Mouse (Mus musculus) frontal cortex, postnatal 25 days (tissue): ENCODE measurements around the gene Ptprm.

ENCODE experiments used
- DNase-seq, 2 experiments: peaks; one replicate each; pipeline ENCODE4 v3.0.0; 2022; ENCODE audit warnings: low spot score in 2 of 2

The Ptprm gene

DNA sequence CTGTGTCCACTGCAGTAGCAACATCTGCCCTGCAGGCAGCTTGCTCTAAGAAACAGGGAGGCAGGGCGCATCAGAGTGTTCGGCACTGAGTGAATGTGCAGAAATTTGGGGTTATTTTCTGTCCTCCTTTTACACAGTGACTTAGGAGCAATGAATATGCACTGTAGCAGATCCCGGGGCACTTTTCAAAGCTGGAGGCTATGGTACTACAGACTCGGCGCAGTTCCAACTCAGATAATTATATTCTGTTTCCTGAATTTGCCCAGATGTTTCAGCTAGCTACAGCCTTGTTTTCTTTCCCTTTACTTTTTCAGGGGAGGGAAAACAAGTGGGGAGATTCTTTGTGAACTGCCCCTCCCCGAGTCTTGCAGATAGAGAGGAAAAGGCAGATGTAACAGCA lies 281.1 kb downstream of the Ptprm start:
- no peak for DNase-seq

DNA sequence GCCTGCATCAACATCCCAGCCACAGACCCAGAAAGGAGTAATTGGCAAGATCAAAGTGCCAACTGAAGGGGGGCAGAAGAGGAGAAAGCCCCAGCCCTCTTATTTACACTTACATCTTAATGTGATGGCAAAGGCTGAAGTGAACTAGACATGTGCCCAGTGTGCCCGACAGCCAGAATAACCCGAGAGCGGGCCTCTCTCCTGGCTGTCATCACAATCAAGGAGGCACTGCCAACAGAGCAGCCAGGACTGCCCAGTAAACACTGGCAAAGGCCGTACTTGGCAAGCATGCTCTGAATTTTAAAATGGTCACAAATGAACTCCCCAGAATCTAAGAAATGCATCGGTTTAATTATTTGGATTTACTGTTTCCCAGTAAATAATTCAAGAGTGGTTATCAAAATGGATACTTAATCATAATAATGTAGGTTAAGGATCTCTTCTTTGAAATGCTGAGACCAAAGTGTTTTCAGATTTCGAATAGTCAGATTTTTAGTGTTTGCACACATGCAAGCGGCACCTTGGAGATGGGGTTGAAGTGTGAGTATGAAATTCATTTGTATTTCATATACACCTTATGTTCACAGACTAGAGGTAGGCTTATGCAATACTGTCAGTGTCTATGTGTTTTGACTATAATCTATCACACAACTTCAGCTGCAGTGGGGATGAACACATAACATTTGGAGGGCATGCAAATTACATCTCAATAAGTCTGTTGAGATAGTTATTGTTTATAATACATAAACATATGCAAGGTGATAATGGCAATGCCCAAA lies 282.8 kb downstream of the Ptprm start:
- no peak for DNase-seq

DNA sequence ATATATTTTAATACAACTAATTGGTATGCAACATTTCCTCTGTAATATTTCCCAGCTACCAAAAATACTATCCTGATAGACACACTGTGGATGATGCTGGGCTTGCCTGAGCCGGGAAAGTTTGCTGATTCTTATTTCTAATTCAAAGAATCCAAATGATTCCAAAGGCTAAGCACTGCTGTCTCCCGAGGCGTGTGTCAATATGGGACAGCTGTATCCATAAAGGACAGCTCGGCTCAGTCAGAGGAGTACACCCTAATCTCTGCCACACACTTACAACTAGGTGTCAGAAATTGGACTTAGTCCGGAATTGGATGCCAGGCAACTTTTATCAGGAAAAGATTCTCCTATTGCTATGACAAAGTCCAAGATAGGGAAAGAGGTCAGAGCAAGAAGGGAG lies 290.6 kb downstream of the Ptprm start:
- no peak for DNase-seq

DNA sequence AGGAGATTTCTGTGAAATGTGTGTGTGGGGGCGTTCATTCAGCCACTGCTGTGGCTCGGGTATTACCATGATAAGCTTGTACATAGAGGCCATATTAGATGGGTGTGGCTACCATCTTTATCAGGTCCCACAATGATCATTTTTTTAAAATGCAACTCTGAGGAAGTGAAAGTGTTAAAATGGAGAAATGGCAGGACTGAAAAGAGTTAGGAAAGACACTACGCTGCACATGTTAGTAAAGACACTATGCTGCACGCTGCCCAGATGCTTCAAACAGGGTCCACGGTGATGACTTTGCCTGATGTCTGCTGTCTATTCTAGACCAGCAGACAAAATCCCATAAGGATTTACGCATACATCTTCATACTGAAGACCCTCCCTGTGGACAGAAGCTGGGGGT lies 298.6 kb downstream of the Ptprm start:
- DNase-seq: no peak

DNA sequence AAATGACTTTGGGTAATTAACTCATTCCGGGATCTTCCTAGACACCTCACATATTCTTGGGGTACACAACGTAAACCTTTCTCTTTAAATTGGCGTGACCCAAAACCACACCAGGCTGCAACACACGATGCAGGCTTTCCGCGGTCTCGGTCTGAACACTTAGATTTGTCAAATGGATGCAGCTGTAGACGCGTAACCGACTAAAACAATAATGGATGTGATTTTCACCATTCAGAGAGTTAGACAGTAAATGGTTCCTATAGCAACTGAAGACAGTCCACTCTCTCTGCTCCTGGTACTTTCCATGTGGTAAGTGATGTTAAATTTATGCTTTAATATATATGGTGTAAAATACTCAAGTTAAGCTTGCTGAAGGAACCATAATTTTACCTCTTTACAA lies 300.1 kb downstream of the Ptprm start:
- no peak for DNase-seq

DNA sequence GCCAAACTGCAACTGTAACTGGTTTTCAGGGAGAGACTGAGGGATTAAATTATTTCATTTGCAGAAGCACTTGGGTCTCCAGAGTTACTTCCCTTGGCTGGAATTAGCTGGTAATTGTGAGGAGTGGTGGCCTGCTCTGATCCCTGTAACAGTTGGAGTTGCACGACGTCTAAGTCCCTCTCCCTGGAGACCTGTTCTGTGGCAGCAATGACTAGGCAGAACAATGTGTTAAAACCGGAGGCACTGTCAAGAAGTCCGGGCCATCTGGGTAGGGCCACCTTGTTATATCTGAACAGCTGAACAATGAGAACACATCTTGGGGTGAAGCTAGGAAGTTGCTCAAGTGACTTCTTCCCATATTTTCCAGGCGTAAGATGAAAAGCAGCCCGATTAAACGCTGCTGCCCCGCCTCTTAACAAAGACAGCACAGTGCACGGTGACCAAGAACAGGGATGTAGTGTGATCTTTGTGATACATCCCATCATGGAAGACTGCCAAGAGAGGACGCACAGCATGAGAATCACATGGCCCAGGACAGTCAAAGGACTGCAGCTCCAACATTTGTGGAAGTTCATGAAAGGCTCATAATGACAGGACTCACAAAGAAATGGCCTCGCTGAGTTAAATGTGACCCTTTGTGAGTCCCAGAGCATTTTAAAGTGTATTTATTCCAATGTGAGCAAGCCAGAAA lies 301.5 kb downstream of the Ptprm start:
- DNase-seq: no peak

- no peak for DNase-seq
These were observed 306.6 kb downstream of the Ptprm start for GRCm38 (mm10) chr17:67047697-67048096.

DNA sequence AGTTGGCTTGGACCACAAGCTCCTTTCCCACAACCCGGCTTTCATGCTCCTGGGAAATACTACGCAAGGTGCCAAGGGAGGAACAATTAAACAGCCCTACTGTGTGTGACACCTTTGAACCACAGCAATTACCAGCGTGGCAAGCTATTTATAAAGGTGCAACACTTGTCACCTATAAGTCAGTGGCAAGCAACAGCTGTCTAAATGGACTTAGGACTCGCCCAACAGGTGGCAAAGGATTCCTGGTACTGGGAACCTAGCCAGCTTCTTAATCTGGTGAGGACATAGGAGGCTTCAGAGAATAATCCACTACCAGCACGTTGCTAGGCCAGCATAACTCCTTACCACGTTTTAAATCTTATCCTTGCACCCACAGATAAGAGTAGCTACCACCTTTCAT lies 315.7 kb downstream of the Ptprm start:
- no peak for DNase-seq

DNA sequence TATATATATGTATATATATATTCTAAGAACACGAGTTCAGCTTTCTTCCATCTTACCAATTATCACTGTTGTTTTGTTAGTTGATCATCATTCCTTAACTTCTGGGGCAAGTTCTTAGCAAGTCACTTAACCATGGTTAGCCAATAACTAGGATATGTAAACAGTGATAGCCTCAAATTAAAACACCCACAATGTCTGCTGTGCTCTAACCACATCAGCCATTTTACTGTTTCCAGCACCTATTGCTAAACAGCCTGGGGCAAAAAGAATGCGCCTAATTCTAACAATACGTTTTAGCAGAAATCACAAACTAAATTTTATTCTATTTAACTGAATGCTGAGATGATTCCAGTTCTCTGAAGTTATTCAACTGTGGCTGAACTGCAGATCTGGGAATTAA lies 320.7 kb downstream of the Ptprm start:
- DNase-seq: no peak

- no peak for DNase-seq
These were observed 322.2 kb downstream of the Ptprm start for GRCm38 (mm10) chr17:67032021-67032420.

DNA sequence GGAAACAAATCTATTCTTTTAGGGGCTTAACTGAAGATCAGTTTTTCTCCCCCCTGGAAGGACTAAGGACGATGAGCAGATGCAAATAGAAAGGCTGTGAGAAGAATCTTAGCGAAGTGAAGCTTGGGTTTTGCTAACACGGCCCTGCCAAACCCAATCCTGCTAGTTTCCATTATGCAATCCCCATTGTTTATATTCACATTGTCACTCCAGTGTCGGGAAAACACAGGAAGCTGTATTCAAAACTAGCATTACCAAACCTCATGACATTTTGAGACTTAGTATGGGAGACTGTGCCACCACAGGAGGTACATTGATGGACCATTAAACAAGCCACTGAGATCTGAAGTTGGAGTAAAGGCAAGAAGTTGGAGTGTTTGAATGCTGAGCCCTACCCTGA lies 322.9 kb downstream of the Ptprm start:
- no peak for DNase-seq

- no peak for DNase-seq
These were observed 327.0 kb downstream of the Ptprm start for GRCm38 (mm10) chr17:67027274-67027673.

- no peak for DNase-seq
These were observed 337.8 kb downstream of the Ptprm start for GRCm38 (mm10) chr17:67016501-67016900.

DNA sequence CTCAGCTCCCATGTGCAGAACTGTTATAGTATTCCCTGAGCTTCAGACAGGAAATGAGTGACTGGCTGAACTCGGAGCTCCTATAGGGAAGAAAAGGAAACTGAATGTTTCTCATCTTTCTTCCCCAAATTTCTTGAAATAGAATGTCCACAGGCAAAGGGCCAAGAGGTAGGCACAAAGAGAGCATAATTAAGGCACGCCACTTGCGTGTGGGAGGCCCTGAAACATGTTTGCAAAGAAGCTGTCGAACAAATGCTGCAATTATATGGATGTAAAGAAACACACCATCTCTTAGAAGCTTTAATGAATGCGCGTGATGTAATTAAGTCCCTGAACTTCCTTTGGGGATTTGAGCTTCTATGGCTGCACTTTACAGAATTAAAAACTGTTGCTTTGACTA lies 341.0 kb downstream of the Ptprm start:
- no peak for DNase-seq

- peak; percentile 30 to 42 for DNase-seq
These were observed 342.2 kb downstream of the Ptprm start for GRCm38 (mm10) chr17:67011836-67012583.

DNA sequence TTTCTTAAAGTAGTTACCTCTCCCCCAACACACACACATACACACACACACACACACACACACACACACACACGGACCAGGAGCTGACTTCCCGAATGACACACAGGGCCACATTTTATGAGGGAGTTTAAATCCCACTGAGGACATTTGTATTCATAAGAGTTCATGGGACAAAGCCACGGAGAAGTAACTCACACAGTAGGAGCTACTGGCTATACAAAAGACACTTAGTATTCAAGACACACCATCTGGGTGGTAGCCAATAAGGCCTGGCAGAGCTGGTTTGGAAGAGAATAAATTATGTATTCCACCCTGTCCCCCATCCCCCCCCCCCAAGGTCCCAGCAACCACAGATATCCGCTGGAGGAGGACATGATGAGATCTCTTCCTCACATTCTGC lies 344.1 kb downstream of the Ptprm start:
- no peak for DNase-seq

- DNase-seq: no peak
These were observed 346.1 kb downstream of the Ptprm start for GRCm38 (mm10) chr17:67008137-67008536.

- DNase-seq: peak; percentile 58 to 66
These were observed 347.4 kb downstream of the Ptprm start for GRCm38 (mm10) chr17:67006740-67007385.

GRCm38 (mm10) chr17:66996882-66997281 lies 357.4 kb downstream of the Ptprm start:
- no peak for DNase-seq

- no peak for DNase-seq
These were observed 358.2 kb downstream of the Ptprm start for GRCm38 (mm10) chr17:66996016-66996415.

GRCm38 (mm10) chr17:66991815-66992214 lies 362.4 kb downstream of the Ptprm start:
- no peak for DNase-seq

DNA sequence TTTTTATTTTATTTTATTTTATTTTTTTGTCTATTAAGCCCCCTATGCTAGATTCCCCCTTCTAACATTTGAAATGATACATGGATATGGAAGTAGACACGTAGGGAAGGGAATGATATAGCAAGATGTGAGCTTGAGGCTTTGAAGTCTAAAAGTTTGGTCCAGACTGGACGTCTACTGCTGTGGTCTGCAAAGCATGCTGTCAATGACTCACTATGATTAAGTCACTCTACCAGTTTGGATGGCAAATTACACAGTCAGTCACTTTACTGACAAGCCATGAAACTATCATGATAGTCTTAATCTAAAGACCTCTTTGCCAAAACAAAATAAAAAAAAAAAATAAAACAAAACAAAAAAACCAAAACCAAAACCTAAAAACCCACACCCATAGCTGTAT lies 363.5 kb downstream of the Ptprm start:
- DNase-seq: no peak
